Mouse (Mus musculus): ENCODE results near the gene Tmem40. TPM values are rescaled to one million over a fixed set of nuclear protein-coding genes. Genes with fewer than 3 reads are reported as not detected.

The Tmem40 gene
- total and polyA plus RNA-seq, 2 experiments from 2014 or later = 0.68 to 2.5 TPM

DNA sequence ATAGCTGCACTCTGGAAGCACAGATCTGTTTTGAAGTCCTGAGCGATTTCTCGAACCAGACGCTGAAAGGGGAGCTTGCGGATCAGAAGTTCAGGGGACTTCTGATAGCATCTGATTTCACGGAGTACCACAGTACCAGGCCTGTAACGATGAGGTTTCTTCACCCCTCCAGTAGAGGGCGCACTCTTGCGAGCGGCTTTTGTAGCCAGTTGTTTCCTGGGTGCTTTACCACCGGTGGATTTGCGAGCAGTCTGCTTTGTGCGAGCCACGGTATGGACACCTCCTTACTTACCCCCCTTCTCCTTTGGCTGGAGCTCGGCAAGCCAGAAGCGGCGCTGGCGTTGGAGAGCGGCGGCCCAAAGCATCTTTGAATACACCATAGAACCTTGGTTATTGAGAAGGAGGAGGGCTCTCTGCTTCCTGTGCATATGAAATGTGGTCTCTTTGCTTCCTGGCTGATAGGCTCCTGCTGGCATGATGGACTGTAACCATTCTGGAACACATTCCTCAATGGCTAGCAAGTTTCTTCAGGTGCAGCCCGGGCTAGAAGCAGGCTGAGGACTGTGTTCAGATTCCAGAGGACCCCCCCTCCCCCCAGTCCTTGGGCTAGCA lies 8.0 kb upstream of the Tmem40 start:
- TF ChIP-seq CTCF (IDR thresholded peaks at IDR 0.05; ENCODE audit: low read depth) = peak; percentile 14; the same call in 1 of the 2 replicates
- no peak overlapping the region for H3K4me2 ChIP-seq (ENCODE audit: low read depth, low read length)
- ATAC-seq (no peak), DNase-seq (ENCODE audit: low spot score) (no peak)
- no peak overlapping the region for H3K27ac ChIP-seq
- H3K4me1 ChIP-seq (ENCODE audit: insufficient read depth, low read length) = peaks cover 2% of the 10 kb centered on the region; the same call in 1 of the 2 replicates
- no peaks in the 10 kb centered on the region for H3K9me3 ChIP-seq (ENCODE audit: low read length)
- 89% methylated on average over 20 of the region's 20 CpGs for WGBS
- H3K9ac ChIP-seq (replicated peaks; ENCODE audit: low read length) = no peak overlapping the region
- H3K36me3 ChIP-seq (ENCODE audit: insufficient read depth, low read length) = no peaks in the 10 kb centered on the region
- H3K27me3 ChIP-seq (ENCODE audit: insufficient read depth, low read length) = no peaks in the 10 kb centered on the region
- no peak overlapping the region for H3K4me3 ChIP-seq (ENCODE audit: low read length)

DNA sequence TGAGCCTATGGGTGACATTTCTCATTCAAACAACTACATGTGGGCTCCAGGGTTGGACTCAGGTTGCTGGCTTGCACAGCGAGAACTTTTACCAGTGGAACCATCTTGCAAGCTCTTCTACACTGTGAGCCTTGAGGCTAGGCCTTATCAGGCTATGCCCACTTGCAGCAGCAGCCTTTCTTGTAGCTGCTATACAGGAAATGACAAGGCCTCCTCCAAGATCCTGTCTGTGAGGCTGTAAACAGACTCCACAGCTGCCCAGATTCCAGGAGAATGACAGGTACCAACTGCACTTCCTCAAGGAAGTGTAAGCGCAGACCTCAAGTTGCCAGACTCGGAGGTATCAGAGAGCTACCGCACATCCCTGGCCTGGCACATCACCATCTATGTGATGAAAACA lies 6.0 kb upstream of the Tmem40 start:
- H3K4me1 ChIP-seq (ENCODE audit: insufficient read depth, low read length) = no peaks in the 10 kb centered on the region
- DNase-seq (ENCODE audit: low spot score) (no peak), ATAC-seq (no peak)
- no peak overlapping the region for H3K4me3 ChIP-seq (ENCODE audit: low read length)
- WGBS = 96% methylated on average over 4 of the region's 4 CpGs
- H3K36me3 ChIP-seq (ENCODE audit: insufficient read depth, low read length) = no peaks in the 10 kb centered on the region
- H3K9ac ChIP-seq (replicated peaks; ENCODE audit: low read length) = no peak overlapping the region
- H3K4me2 ChIP-seq (ENCODE audit: low read depth, low read length) = no peak overlapping the region
- no peak for TF ChIP-seq CTCF (IDR thresholded peaks at IDR 0.05; ENCODE audit: low read depth)
- H3K27me3 ChIP-seq (ENCODE audit: insufficient read depth, low read length) = no peaks in the 10 kb centered on the region
- H3K9me3 ChIP-seq (ENCODE audit: low read length) = no peaks in the 10 kb centered on the region
- H3K27ac ChIP-seq = no peak overlapping the region

GRCm38 (mm10) chr6:115767357-115767756 lies 5.1 kb upstream of the Tmem40 start:
- 30% methylated on average over 9 of the region's 9 CpGs for WGBS

DNA sequence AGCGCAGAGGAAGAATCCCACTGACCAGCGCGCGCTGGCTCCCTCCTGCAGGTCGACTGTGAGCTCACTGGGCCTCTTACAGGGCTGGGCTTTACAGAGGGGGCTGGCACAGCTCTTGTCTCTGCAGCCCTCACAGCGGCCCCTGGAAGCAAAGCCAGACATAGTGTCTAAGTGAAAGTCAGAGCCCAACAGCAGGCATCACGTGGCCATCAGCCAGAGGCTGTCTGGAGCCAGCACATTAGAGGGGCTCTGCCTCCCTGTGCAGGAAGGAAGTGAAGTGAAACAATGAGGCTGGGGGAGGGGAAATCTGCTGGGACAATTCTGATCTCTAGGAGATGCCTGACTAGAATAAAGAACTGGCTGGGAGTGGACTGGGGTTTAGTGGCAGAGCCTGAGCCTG lies 2.0 kb upstream of the Tmem40 start:
- Histone ChIP-seq H3K4me2 (ENCODE audit: low read depth, low read length) (0 out of 2 replicates have a peak overlapping the region, but pooled peaks have one; percentile 16), H3K9me3 (ENCODE audit: low read length) (no peaks in the 10 kb centered on the region), H3K36me3 (ENCODE audit: insufficient read depth, low read length) (no peaks in the 10 kb centered on the region), H3K4me3 (ENCODE audit: low read length) (no peak overlapping the region), H3K9ac (replicated peaks; ENCODE audit: low read length) (0 out of 2 replicates have a peak overlapping the region, but pooled peaks have one; percentile 7), H3K27me3 (ENCODE audit: insufficient read depth, low read length) (no peaks in the 10 kb centered on the region), H3K27ac (peak overlapping the region; percentile 77), H3K4me1 (ENCODE audit: insufficient read depth, low read length) (no peaks in the 10 kb centered on the region)
- WGBS = 7% methylated on average over 7 of the region's 7 CpGs
- ATAC-seq = peak; percentile 97
- DNase-seq (ENCODE audit: low spot score) = peak; percentile 93
- peak; percentile 16 for TF ChIP-seq CTCF (IDR thresholded peaks at IDR 0.05; ENCODE audit: low read depth)

More at GRCm38 (mm10) chr6:115767357-115767756, 5.1 kb upstream of the Tmem40 start:
- Histone ChIP-seq H3K9me3 (ENCODE audit: low read length) (no peaks in the 10 kb centered on the region), H3K4me1 (ENCODE audit: insufficient read depth, low read length) (no peaks in the 10 kb centered on the region), H3K27ac (no peak overlapping the region), H3K27me3 (ENCODE audit: insufficient read depth, low read length) (no peaks in the 10 kb centered on the region), H3K4me3 (ENCODE audit: low read length) (no peak overlapping the region), H3K4me2 (ENCODE audit: low read depth, low read length) (no peak overlapping the region), H3K9ac (replicated peaks; ENCODE audit: low read length) (no peak overlapping the region), H3K36me3 (ENCODE audit: insufficient read depth, low read length) (no peaks in the 10 kb centered on the region)
- no peak for TF ChIP-seq CTCF (IDR thresholded peaks at IDR 0.05; ENCODE audit: low read depth)
- DNase-seq (ENCODE audit: low spot score) (no peak), ATAC-seq (no peak)

GRCm38 (mm10) chr6:115760982-115761381 lies 1.2 kb downstream of the Tmem40 start:
- Histone ChIP-seq H3K27me3 (ENCODE audit: insufficient read depth, low read length) (no peaks in the 10 kb centered on the region), H3K4me1 (ENCODE audit: insufficient read depth, low read length) (no peaks in the 10 kb centered on the region), H3K36me3 (ENCODE audit: insufficient read depth, low read length) (no peaks in the 10 kb centered on the region), H3K4me3 (ENCODE audit: low read length) (no peak overlapping the region), H3K27ac (no peak overlapping the region), H3K9me3 (ENCODE audit: low read length) (no peaks in the 10 kb centered on the region), H3K9ac (replicated peaks; ENCODE audit: low read length) (no peak overlapping the region), H3K4me2 (ENCODE audit: low read depth, low read length) (no peak overlapping the region)
- no peak for TF ChIP-seq CTCF (IDR thresholded peaks at IDR 0.05; ENCODE audit: low read depth)
- DNase-seq (ENCODE audit: low spot score) (no peak), ATAC-seq (no peak)
- 58% methylated on average over 4 of the region's 4 CpGs for WGBS

DNA sequence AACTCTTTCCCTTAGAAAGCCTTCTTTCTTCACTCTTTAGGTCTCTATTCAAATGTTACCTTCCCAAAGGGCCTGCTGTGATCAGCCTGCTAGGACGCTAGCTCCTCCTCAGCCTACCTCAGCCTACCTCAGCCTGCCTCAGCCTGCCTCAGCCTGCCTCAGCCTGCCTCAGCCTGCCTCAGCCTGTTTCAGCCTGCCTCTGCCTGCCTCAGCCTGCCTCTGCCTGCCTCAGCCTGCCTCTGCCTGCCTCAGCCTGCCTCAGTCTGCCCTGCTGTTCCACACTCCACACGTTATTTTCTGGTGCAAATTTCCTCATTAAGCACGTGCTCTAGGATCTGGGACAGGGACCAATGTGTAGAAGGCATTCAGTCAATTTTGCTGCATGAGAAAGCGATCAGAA lies 2.1 kb downstream of the Tmem40 start:
- no peak overlapping the region for H3K27ac ChIP-seq
- H3K4me2 ChIP-seq (ENCODE audit: low read depth, low read length) = no peak overlapping the region
- no peak overlapping the region for H3K9ac ChIP-seq (replicated peaks; ENCODE audit: low read length)
- H3K9me3 ChIP-seq (ENCODE audit: low read length) = no peaks in the 10 kb centered on the region
- H3K36me3 ChIP-seq (ENCODE audit: insufficient read depth, low read length) = no peaks in the 10 kb centered on the region
- no peak for TF ChIP-seq CTCF (IDR thresholded peaks at IDR 0.05; ENCODE audit: low read depth)
- DNase-seq (ENCODE audit: low spot score) (no peak), ATAC-seq (no peak)
- no peaks in the 10 kb centered on the region for H3K27me3 ChIP-seq (ENCODE audit: insufficient read depth, low read length)
- WGBS = 88% methylated on average over 4 of the region's 4 CpGs
- H3K4me1 ChIP-seq (ENCODE audit: insufficient read depth, low read length) = no peaks in the 10 kb centered on the region
- no peak overlapping the region for H3K4me3 ChIP-seq (ENCODE audit: low read length)

GRCm38 (mm10) chr6:115759461-115759860 lies 2.7 kb downstream of the Tmem40 start:
- Histone ChIP-seq H3K27me3 (ENCODE audit: insufficient read depth, low read length) (no peaks in the 10 kb centered on the region), H3K4me1 (ENCODE audit: insufficient read depth, low read length) (no peaks in the 10 kb centered on the region), H3K9me3 (ENCODE audit: low read length) (no peaks in the 10 kb centered on the region), H3K36me3 (ENCODE audit: insufficient read depth, low read length) (no peaks in the 10 kb centered on the region), H3K9ac (replicated peaks; ENCODE audit: low read length) (no peak overlapping the region), H3K4me2 (ENCODE audit: low read depth, low read length) (no peak overlapping the region), H3K4me3 (ENCODE audit: low read length) (no peak overlapping the region), H3K27ac (no peak overlapping the region)
- DNase-seq (ENCODE audit: low spot score) (no peak), ATAC-seq (no peak)
- no peak for TF ChIP-seq CTCF (IDR thresholded peaks at IDR 0.05; ENCODE audit: low read depth)
- 59% methylated on average over 5 of the region's 5 CpGs for WGBS
